Mouse (Mus musculus) embryo, embryonic 10.5 days (tissue): Measurements from ENCODE around the gene Auts2.

Source experiments
- DNase-seq: peaks from one replicate; pipeline ENCODE4 v3.0.0-alpha.2; 2015; ENCODE audit warnings: low spot score

Gene Auts2

GRCm38 (mm10) chr5:132323608-132324007, 219.5 kb downstream of the Auts2 start:
- no peak for DNase-seq

DNA sequence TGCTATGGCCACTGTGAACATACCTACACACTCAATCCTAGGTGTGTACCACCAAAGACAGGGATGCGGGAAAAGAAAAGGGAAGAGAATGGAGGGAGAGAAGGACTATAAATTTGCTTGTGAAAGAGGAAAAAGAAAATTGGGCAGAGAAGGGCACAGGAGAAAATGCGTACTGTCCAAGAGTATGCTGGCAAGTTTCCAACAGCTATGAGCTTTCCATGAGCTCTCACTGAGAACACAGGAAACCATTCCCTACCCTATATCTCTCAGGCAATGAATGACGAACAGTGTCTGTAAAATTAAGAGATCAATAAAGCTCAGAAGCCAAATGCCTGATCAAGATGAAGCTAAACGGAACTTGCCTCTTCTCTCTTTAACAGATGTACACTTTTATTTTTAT, 220.2 kb downstream of the Auts2 start:
- DNase-seq: no peak

GRCm38 (mm10) chr5:132318026-132318765, 224.9 kb downstream of the Auts2 start:
- DNase-seq: no peak

- no peak for DNase-seq
These were observed 226.2 kb downstream of the Auts2 start for GRCm38 (mm10) chr5:132316897-132317296.

DNA sequence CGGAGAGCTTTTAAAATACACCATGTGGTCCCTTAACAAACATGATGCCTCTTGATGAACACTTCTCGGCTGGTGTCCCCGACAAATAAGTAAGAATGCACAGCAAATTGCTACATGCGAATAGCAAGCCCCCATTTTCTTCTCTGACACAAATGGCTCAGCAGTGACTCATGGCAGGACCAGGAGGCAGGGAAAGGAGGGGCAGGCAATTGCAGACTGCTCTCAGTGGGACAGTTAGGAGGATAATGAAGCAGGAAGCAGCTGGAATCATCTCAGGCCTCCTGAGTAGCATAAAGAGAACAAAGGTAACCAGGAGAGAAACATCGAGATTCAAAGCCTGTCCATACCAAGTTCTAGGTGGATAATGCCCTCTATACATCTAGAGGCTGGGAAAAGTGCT, 228.8 kb downstream of the Auts2 start:
- DNase-seq: no peak

DNA sequence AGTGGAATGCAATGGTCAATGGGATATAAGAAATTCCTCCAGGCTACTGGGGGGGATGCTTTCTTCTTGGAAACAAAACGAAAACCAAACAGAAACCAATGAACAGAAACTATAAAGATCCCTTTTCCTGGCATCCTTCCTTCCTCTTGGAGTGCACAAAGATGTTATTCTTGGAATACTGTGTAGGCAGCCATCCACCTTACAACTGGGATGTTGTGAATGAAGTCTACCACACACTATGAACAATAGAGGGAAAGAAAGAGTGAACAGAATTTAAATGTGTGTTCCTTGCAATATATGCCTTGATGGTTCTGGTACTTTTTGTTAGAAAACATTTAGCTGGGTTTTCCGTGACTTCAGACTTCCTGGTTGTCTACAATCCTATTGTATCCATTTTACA, 236.1 kb downstream of the Auts2 start:
- no peak for DNase-seq

GRCm38 (mm10) chr5:132305354-132305934, 237.7 kb downstream of the Auts2 start:
- DNase-seq: no peak

DNA sequence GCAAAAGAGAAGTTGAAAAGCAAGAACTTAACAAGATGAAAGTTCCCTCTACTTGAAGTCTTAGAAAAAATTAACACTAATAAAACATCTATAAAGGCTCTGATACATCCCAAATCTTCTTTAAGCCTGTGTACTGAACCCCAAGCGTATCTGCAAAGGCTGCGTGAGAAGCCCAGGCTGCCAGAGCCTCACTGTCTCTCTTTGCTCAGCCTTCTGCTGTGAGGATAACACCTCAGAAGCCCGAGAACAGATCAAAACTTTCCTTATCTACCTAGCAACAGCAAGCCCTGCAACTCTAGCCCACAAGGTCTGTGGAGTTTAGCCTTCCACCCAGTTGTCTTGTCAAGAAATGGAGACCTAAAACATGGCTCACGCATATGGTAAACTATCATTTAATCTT, 240.4 kb downstream of the Auts2 start:
- no peak for DNase-seq

DNA sequence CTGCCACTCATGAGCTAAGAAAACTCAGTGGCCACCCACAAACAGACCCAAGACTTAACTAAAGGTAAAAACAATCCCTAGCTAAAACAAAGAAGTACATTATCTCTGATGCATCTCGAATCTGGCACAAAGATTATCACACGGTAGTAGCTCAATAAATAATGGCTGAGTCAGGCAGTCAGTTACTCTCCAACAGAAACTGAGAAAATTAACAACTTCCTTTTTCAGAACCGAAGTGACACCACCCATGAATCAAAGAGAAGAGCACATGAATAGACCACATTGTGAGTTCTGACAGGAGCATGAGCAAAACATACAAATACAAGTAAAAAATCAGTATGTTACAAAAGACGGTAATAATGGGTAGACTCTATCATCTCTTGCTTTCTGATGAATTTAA, 242.3 kb downstream of the Auts2 start:
- no peak for DNase-seq

GRCm38 (mm10) chr5:132299716-132300115, 243.4 kb downstream of the Auts2 start:
- DNase-seq: no peak

DNA sequence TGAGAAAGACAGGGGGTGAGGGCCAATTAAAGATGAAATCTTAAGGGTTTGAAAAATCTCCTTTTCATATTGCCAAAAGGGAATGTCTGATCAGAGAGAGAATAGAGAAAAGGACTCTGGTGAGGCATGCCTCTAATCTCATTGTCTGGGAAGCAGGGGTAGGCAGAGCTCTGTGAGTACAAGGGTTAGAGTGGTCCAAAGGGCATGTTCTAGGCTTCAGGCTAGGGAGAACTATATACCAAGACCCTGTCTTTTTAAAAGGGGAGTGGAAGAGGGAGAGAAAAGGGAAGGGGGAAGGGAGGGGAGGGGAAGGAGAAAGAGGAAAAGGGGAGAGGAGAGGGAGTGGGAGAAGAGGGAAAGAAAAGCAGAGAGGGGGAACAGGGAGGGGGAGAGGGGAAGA, 244.1 kb downstream of the Auts2 start:
- DNase-seq: no peak

DNA sequence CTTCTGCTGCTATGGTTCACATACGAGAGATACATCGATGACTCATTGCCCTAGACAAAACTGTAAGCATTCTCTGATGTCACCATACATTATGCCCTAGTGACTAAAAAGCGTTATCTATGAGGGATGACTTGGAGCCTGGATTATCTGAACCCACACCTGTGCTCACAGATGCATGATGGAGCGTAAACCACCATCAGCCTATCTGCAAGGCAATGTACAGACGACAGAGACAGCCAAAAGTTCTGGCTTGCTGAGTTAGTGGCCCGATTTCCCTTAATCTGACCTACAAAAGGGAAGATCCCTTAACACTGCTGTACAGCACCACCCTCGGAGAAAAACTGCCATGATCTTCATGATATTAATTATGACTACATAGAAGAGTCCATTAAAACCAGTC, 245.8 kb downstream of the Auts2 start:
- no peak for DNase-seq

DNA sequence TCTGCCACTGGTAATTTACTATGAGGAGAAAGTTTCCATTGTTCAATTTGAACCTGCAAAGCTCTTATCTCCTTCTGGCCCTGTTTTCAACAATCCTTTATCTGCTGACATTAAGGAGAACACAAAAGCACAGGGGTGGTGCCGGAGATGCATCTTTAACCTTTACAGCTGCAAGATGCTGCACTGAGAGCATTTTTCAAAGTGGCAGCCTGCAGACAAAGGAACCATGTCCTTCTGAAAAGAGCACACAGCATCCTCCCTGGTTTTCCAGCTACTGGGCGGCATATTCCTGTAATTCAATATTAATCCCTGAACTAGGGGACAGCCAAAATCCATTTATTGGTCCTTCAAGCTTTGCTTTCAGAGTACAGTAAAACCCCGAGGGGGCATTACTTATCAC, 248.7 kb downstream of the Auts2 start:
- DNase-seq: no peak

DNA sequence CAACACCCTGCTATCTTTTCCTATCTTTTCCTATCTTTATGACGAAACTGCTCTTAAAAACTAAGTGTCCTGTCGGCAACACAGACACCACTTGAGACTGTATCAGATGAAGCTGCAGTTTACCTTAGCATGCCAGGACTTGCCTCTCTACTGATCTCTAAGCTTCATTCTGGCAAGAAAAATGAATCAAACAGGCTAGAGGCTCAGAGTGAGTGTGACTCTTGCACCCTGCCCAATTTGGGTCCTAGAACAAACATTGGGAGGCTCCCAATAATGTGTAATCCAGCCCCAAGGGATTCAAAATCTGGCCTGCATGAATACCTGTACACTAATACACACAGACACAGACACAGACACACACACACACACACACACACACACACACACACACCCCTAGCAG, 250.2 kb downstream of the Auts2 start:
- DNase-seq: no peak

GRCm38 (mm10) chr5:132290606-132291535, 252.3 kb downstream of the Auts2 start:
- DNase-seq: no peak

GRCm38 (mm10) chr5:132283741-132284140, 259.4 kb downstream of the Auts2 start:
- no peak for DNase-seq

GRCm38 (mm10) chr5:132274098-132274898, 268.8 kb downstream of the Auts2 start:
- no peak for DNase-seq

- DNase-seq: no peak
These were observed 271.0 kb downstream of the Auts2 start for GRCm38 (mm10) chr5:132272132-132272531.

- DNase-seq: no peak
These were observed 272.2 kb downstream of the Auts2 start for GRCm38 (mm10) chr5:132270896-132271295.

DNA sequence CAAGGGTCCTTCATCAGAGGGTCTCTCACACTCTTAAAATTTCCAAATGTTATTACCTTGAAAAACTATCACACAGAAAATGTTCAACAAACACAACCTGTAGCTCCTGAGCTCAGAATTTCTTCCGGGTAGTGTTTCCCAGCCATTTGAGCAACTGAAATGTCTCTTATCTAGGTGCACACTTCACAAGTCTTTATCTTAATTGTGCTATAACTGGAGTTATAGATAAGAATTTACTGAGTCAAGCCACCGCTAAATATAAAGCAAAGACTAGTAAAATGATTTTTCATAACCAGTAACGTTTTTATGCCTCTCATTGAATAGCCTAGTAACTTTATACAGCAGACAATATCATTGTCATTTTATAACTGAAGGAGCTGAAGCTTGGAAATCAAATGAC, 273.1 kb downstream of the Auts2 start:
- DNase-seq: no peak

- no peak for DNase-seq
These were observed 274.7 kb downstream of the Auts2 start for GRCm38 (mm10) chr5:132268351-132268967.

DNA sequence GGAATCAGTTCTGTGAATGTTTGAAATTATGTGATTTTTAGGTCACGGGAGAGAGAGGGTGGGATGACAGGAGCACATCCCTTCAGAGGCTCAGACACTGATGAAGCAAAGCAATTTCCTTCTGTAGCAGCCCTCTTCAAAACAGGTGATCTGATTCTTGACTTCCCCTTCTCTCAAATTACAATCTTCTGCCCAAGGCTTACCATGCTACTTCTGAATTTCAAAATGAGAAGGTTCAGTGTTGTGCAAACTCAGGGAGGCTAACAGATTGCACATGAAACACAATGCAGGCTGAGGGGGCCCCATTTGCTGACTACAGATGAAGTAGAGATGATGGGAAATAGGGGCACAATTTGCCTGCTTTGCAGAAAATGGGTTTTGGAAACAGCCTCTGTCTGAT, 278.1 kb downstream of the Auts2 start:
- DNase-seq: no peak
